ENCODE assay signal across 8 mouse cellular contexts in genomic region chr3:89688694-89689581, GRCm38 (mm10). TPM values are rescaled to one million over a fixed set of nuclear protein-coding genes. Genes with fewer than 3 reads are reported as not detected.
A peak's percentile ranks its signal among the peaks of the same experiment; 100 is the strongest.
DNase-seq lines count a peak whose midpoint lies in the region; ATAC-seq lines count a peak whose summit lies in the region.

No protein-coding gene starts in this region.

- peak overlapping the region; percentile 82 for H3K4me2 ChIP-seq in intestine, embryonic 15.5 days (replicated peaks)

- H3K27ac ChIP-seq in intestine, embryonic 15.5 days, result no peak overlapping the region
- peak overlapping the region; percentile 89 for H3K27ac ChIP-seq in midbrain, embryonic 10.5 days (replicated peaks)

- peak overlapping the region; percentile 60 for H3K9ac ChIP-seq in intestine, embryonic 15.5 days

- H3K36me3 ChIP-seq in intestine, embryonic 15.5 days, result no peaks in the 10 kb centered on the region
- H3K36me3 ChIP-seq in midbrain, embryonic 10.5 days, result no peaks in the 10 kb centered on the region

- 8% methylated on average over 25 of the region's 25 CpGs for WGBS in intestine, embryonic 15.5 days
- WGBS in midbrain, embryonic 10.5 days, result 6% methylated on average over 25 of the region's 25 CpGs

- intact Hi-C loops in gastrocnemius, postnatal 36 days (cut with DNase I), result loop anchor here (2.0 to 10.0 kb wide), 2 partner anchors 176 to 344 kb away; partner anchors contain the start of gene Adam15
- intact Hi-C loops in left cerebral cortex, postnatal 14 days (cut with DNase I), result loop anchor here (2.0 kb wide), 1 partner anchor 178 kb away; no protein-coding TSS in a partner anchor

- H3K9me3 ChIP-seq in intestine, embryonic 15.5 days, result no peaks in the 10 kb centered on the region
- peaks cover 6% of the 10 kb centered on the region for H3K9me3 ChIP-seq in midbrain, embryonic 10.5 days (replicated peaks)

- no peaks in the 10 kb centered on the region for H3K27me3 ChIP-seq in intestine, embryonic 15.5 days (replicated peaks)
- no peaks in the 10 kb centered on the region for H3K27me3 ChIP-seq in midbrain, embryonic 10.5 days (ENCODE audit: low read depth, poor library complexity, severe bottlenecking)

- ATAC-seq in intestine, embryonic 15.5 days, result peak; percentile 91

- peak; percentile 76 for DNase-seq in adipocyte (ENCODE audit: low spot score)
- DNase-seq in embryo, embryonic 10.5 days (ENCODE audit: low spot score), result peak; percentile 92
- peak; percentile 72 to 74 for DNase-seq in gastrocnemius, postnatal 36 days
- peak; percentile 94 to 96 for DNase-seq in left cerebral cortex, postnatal 14 days (ENCODE audit: low spot score in 2 of 2)
- DNase-seq in midbrain, embryonic 10.5 days (ENCODE audit: low spot score), result peak; percentile 88
- DNase-seq in right cerebral cortex, postnatal 4 days, result peak; percentile 91
- DNase-seq in yolk sac, embryonic 10.5 days (ENCODE audit: low spot score), result peak; percentile 73

- peaks cover 3% of the 10 kb centered on the region; the same call in 1 of the 2 replicates for H3K4me1 ChIP-seq in intestine, embryonic 15.5 days (replicated peaks)
- peaks cover 17% of the 10 kb centered on the region for H3K4me1 ChIP-seq in midbrain, embryonic 10.5 days

- peak overlapping the region; percentile 41 for H3K4me3 ChIP-seq in intestine, embryonic 15.5 days (replicated peaks)
- H3K4me3 ChIP-seq in midbrain, embryonic 10.5 days, result peak overlapping the region; percentile 59

RNA-seq across cellular contexts. Expression of gene Adar, which starts 25.9 kb away (rescaled TPM):
- 1 to 10 TPM; 3.2 to 3.3 TPM for total RNA-seq in gastrocnemius, postnatal 36 days (2021)
- 9.7 and 10.4 TPM in 2 replicates for polyA plus RNA-seq in intestine, embryonic 15.5 days (2015; fragmentation: Nextera tagmentation; extraction: Ambion mirVana)
- total RNA-seq in left cerebral cortex, postnatal 14 days (2021), result 100 to 1,000 TPM; 115 to 117 TPM
- polyA plus RNA-seq in midbrain, embryonic 10.5 days (2016; fragmentation: Nextera tagmentation; extraction: Ambion mirVana), result 13.6 and 16.4 TPM in 2 replicates

Comparison
In these comparisons a context has a peak if more than half of its experiments do, and no peak if none do; other contexts are left out.
1. RNA of gene Adar, which starts 25.9 kb away (total RNA-seq): 115 to 117 TPM in left cerebral cortex, postnatal 14 days; 3.2 to 3.3 TPM in gastrocnemius, postnatal 36 days; every median in the first group is over 10 times any median in the second.
2. Peak in every context shown above with its lines, with median percentiles within 50 percentile points of each other: DNase-seq.